Mouse (Mus musculus) heart, embryonic 11.5 days (tissue): ENCODE data around the gene Stk38l. TPM values are rescaled to one million over a fixed set of nuclear protein-coding genes. Genes with fewer than 3 reads are reported as not detected.

Experiments used
- ATAC-seq: fragments of 200-750 bp; cut with Nextera tagmentation; replicated peaks from 2 replicates; pipeline ENCODE4 v1.8.0; 2017; ENCODE audit warnings: moderate library complexity; ENCODE audit not compliant: insufficient number of reproducible peaks, low FRiP score, low TSS enrichment
- H3K27ac ChIP-seq: fragments of 300-500 bp; sonication (generic); 2 replicates; pipeline ENCODE4 v1.5.1; 2014; ENCODE audit warnings: mild to moderate bottlenecking, low read depth, low read length
- H3K27me3 ChIP-seq: fragments of 300-500 bp; sonication (generic); 2 replicates; pipeline ENCODE4 v1.6.1; 2014; ENCODE audit warnings: mild to moderate bottlenecking, low read length, mixed read lengths; ENCODE audit not compliant: control insufficient read depth, insufficient read depth
- H3K36me3 ChIP-seq: fragments of 300-500 bp; sonication (generic); 2 replicates; pipeline ENCODE4 v1.6.1; 2014; ENCODE audit warnings: mild to moderate bottlenecking, low read length, moderate library complexity, mixed read lengths; ENCODE audit not compliant: control insufficient read depth, insufficient read depth
- H3K4me1 ChIP-seq: fragments of 300-500 bp; sonication (generic); 2 replicates; pipeline ENCODE4 v1.6.1; 2014; ENCODE audit warnings: low read length; ENCODE audit not compliant: control insufficient read depth, insufficient read depth
- H3K4me2 ChIP-seq: fragments of 300-500 bp; sonication (generic); 2 replicates; pipeline ENCODE4 v1.6.1; 2014; ENCODE audit warnings: mild to moderate bottlenecking, moderate library complexity
- H3K4me3 ChIP-seq: fragments of 300-500 bp; sonication (generic); 2 replicates; pipeline ENCODE4 v1.5.1; 2014; ENCODE audit warnings: low read depth, low read length
- H3K9ac ChIP-seq: fragments of 300-500 bp; sonication (generic); 2 replicates; pipeline ENCODE4 v1.6.1; 2014; ENCODE audit warnings: mild to moderate bottlenecking, low read depth, low read length, moderate library complexity
- H3K9me3 ChIP-seq: fragments of 300-500 bp; sonication (generic); replicated peaks from 2 replicates; pipeline ENCODE4 v1.6.1; 2016; ENCODE audit warnings: low read length; ENCODE audit not compliant: control insufficient read depth
- WGBS: fragments of 180-500 bp; shearing (Covaris S2); extraction: QIAGEN DNeasy Blood & Tissue Kit; methylation state at CpG from one replicate; pipeline ENCODE4 v1.1.7; 2014; ENCODE audit not compliant: insufficient replicate concordance; 5-methylcytosine and 5-hydroxymethylcytosine counted together
- polyA plus RNA-seq: library from polyadenylated mRNA; unstranded; fragments of >200 nt; fragmentation: Nextera tagmentation; extraction: Ambion mirVana; gene quantifications from 2 replicates; pipeline ENCODE4 v1.2.1, GENCODE M21; 2014

The Stk38l gene
- 42.4 and 46.7 TPM in 2 replicates for polyA plus RNA-seq

DNA sequence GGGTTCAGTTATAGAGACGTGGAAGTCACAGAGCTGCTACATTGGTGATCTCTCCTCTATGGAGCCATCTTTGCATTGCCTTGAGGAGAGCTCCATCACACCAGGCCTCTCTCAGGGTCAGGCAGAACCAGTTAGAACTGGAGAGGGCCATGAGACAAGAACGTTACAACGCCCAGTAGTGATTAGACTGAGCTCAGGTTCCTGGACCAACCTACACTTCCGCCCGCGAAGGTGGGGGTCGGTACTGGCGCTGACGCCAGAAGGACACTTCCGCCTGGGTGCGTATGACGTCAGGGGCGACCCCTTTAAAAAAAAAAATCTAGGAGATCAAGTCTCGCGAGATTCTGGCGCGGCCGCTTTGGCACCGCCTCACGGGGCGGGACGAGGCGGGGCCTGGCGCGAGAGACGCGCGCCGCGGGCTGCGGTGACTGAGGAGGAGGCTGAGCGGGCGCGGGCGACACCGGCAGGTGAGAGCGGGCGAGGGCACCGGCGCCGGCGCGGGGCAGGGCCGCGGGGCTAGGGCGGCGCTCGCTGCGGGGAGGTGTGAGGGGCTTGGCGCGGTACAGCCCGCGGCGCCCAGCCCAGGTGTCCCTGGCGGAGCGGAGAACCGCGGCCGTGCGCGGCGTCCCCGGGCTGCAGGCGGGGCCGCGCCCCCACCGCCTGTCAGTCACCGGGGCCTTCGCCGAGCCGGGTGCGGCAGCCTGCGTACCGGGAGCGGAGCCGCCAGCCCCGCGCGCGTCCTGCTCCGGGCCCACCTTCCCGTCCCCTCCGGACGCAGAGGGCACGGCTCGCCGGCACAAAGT, at the start of gene Stk38l:
Stk38l (plus strand) TSS at position 415 of the 803 bp plus-strand sequence.
- ATAC-seq = peak; percentile 97
- Histone ChIP-seq H3K4me3 (peak within 1 kb of the TSS; percentile 90), H3K9me3 (no peaks in the 10 kb centered on the region), H3K4me1 (peaks cover 5% of the 10 kb centered on the region; the same call in 1 of the 2 replicates), H3K27me3 (no peaks in the 10 kb centered on the region), H3K4me2 (peak within 1 kb of the TSS; percentile 65), H3K27ac (peak within 1 kb of the TSS; percentile 93), H3K9ac (peak within 1 kb of the TSS; percentile 96), H3K36me3 (no peaks in the 10 kb centered on the region)
- WGBS = 2% methylated on average over 59 of the region's 87 CpGs

- H3K4me1 ChIP-seq = peaks cover 23% of the 10 kb centered on the region
- peaks cover 3% of the 10 kb centered on the region; the same call in 1 of the 2 replicates for H3K9me3 ChIP-seq
- H3K36me3 ChIP-seq = no peaks in the 10 kb centered on the region
- ATAC-seq = no peak
- H3K4me3 ChIP-seq = no peak overlapping the region
- WGBS = 41% methylated on average over 10 of the region's 10 CpGs
- H3K9ac ChIP-seq = no peak overlapping the region
- H3K27me3 ChIP-seq = no peaks in the 10 kb centered on the region
- peak overlapping the region; percentile 16; the same call in 1 of the 2 replicates for H3K27ac ChIP-seq
- H3K4me2 ChIP-seq = no peak overlapping the region
Measured at GRCm38 (mm10) chr6:146676904-146677303, 47.9 kb upstream of the Stk38l start.

- no peak for ATAC-seq
- Histone ChIP-seq H3K4me3 (no peak overlapping the region), H3K9ac (0 out of 2 replicates have a peak overlapping the region, but pooled peaks have one; percentile 29), H3K27ac (peak overlapping the region; percentile 90), H3K27me3 (no peaks in the 10 kb centered on the region), H3K36me3 (no peaks in the 10 kb centered on the region), H3K4me1 (peaks cover 20% of the 10 kb centered on the region), H3K4me2 (peak overlapping the region; percentile 38; the same call in 1 of the 2 replicates), H3K9me3 (peaks cover 3% of the 10 kb centered on the region; the same call in 1 of the 2 replicates)
- 16% methylated on average over 10 of the region's 10 CpGs for WGBS
Measured at GRCm38 (mm10) chr6:146678136-146679070, 46.4 kb upstream of the Stk38l start.

GRCm38 (mm10) chr6:146683881-146684280, 40.9 kb upstream of the Stk38l start:
- Histone ChIP-seq H3K4me2 (no peak overlapping the region), H3K4me1 (0 out of 2 replicates have a peak, but pooled peaks cover 14% of the 10 kb centered on the region), H3K27me3 (no peaks in the 10 kb centered on the region), H3K27ac (no peak overlapping the region), H3K4me3 (no peak overlapping the region), H3K9me3 (peaks cover 3% of the 10 kb centered on the region), H3K36me3 (no peaks in the 10 kb centered on the region), H3K9ac (no peak overlapping the region)
- no peak for ATAC-seq
- 71% methylated on average over 4 of the region's 4 CpGs for WGBS

DNA sequence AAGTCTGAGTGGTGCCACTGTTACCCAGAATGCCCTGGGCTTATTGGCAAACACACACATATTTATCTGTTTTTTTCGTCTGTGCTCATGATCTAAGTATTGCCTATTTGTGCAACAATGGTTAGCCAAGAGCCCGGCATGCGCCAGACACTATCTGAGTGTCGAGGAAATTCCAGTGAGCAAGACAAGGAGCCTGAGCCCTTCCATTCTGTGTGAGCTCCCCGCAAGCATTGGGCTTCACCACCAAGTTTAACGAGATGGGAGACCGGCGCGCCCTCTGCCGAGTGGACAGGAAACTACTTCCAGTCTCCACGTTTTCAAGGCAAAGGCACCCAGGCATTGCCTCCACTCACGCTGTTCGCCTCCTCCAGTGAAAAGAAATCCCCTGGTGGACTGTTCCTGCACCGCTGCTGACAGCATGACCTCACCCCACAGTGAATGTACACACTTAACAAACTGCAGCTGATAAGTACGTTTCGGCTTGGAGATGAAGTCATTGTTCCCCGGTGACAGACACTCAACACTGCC, 39.0 kb upstream of the Stk38l start:
- Histone ChIP-seq H3K9me3 (no peaks in the 10 kb centered on the region; the same call in 1 of the 2 replicates), H3K9ac (no peak overlapping the region), H3K36me3 (no peaks in the 10 kb centered on the region), H3K4me1 (0 out of 2 replicates have a peak, but pooled peaks cover 14% of the 10 kb centered on the region), H3K27ac (peak overlapping the region; percentile 95), H3K27me3 (no peaks in the 10 kb centered on the region), H3K4me3 (no peak overlapping the region), H3K4me2 (peak overlapping the region; percentile 15; the same call in 1 of the 2 replicates)
- ATAC-seq = peak; percentile 89
- WGBS = 30% methylated on average over 17 of the region's 17 CpGs

GRCm38 (mm10) chr6:146686463-146687196, 38.2 kb upstream of the Stk38l start:
- no peaks in the 10 kb centered on the region for H3K36me3 ChIP-seq
- H3K4me1 ChIP-seq = 0 out of 2 replicates have a peak, but pooled peaks cover 14% of the 10 kb centered on the region
- H3K9me3 ChIP-seq = no peaks in the 10 kb centered on the region; the same call in 1 of the 2 replicates
- 46% methylated on average over 5 of the region's 5 CpGs for WGBS
- peak overlapping the region; percentile 95 for H3K27ac ChIP-seq
- no peaks in the 10 kb centered on the region for H3K27me3 ChIP-seq
- 0 out of 2 replicates have a peak overlapping the region, but pooled peaks have one; percentile 2 for H3K9ac ChIP-seq
- H3K4me3 ChIP-seq = no peak overlapping the region
- no peak overlapping the region for H3K4me2 ChIP-seq
- ATAC-seq = peak; percentile 54; the same call in 1 of the 2 replicates

- WGBS = 84% methylated on average over 7 of the region's 7 CpGs
- ATAC-seq = no peak
- Histone ChIP-seq H3K4me1 (0 out of 2 replicates have a peak, but pooled peaks cover 14% of the 10 kb centered on the region), H3K27me3 (no peaks in the 10 kb centered on the region), H3K9ac (no peak overlapping the region), H3K27ac (no peak overlapping the region), H3K4me3 (no peak overlapping the region), H3K9me3 (no peaks in the 10 kb centered on the region; the same call in 1 of the 2 replicates), H3K36me3 (no peaks in the 10 kb centered on the region), H3K4me2 (no peak overlapping the region)
Measured at GRCm38 (mm10) chr6:146688010-146688409, 36.8 kb upstream of the Stk38l start.
